Mouse (Mus musculus): ENCODE measurements around the gene Baz2b.

Gene Baz2b

GRCm38 (mm10) chr2:60132269-60133042, 77.2 kb downstream of the Baz2b start:
- DNase-seq (ENCODE audit: low read depth, low spot score): no peak

GRCm38 (mm10) chr2:60128631-60129030, 81.0 kb downstream of the Baz2b start:
- DNase-seq (ENCODE audit: low read depth, low spot score): no peak

- DNase-seq (ENCODE audit: low read depth, low spot score): no peak
These were observed 82.8 kb downstream of the Baz2b start for GRCm38 (mm10) chr2:60126831-60127230.

- no peak for DNase-seq (ENCODE audit: low read depth, low spot score)
These were observed 83.3 kb downstream of the Baz2b start for GRCm38 (mm10) chr2:60126292-60126691.

GRCm38 (mm10) chr2:60125049-60126004, 84.3 kb downstream of the Baz2b start:
- DNase-seq (ENCODE audit: low read depth, low spot score): peak; percentile 72

- DNase-seq (ENCODE audit: low read depth, low spot score): peak; percentile 62
These were observed 85.0 kb downstream of the Baz2b start for GRCm38 (mm10) chr2:60124648-60125048.

- no peak for DNase-seq (ENCODE audit: low read depth, low spot score)
These were observed 85.6 kb downstream of the Baz2b start for GRCm38 (mm10) chr2:60123911-60124647.

- DNase-seq (ENCODE audit: low read depth, low spot score): no peak
These were observed 86.4 kb downstream of the Baz2b start for GRCm38 (mm10) chr2:60123061-60123874.

- DNase-seq (ENCODE audit: low read depth, low spot score): no peak
These were observed 87.5 kb downstream of the Baz2b start for GRCm38 (mm10) chr2:60122188-60122587.

- no peak for DNase-seq (ENCODE audit: low read depth, low spot score)
These were observed 89.0 kb downstream of the Baz2b start for GRCm38 (mm10) chr2:60120681-60121080.

- DNase-seq (ENCODE audit: low read depth, low spot score): no peak
These were observed 90.7 kb downstream of the Baz2b start for GRCm38 (mm10) chr2:60118684-60119558.

- no peak for DNase-seq (ENCODE audit: low read depth, low spot score)
These were observed 91.8 kb downstream of the Baz2b start for GRCm38 (mm10) chr2:60117867-60118266.

- DNase-seq (ENCODE audit: low read depth, low spot score): no peak
These were observed 93.6 kb downstream of the Baz2b start for GRCm38 (mm10) chr2:60115891-60116554.

GRCm38 (mm10) chr2:60114901-60115300, 94.7 kb downstream of the Baz2b start:
- no peak for DNase-seq (ENCODE audit: low read depth, low spot score)

GRCm38 (mm10) chr2:60113661-60114560, 95.7 kb downstream of the Baz2b start:
- no peak for DNase-seq (ENCODE audit: low read depth, low spot score)

GRCm38 (mm10) chr2:60112116-60112515, 97.5 kb downstream of the Baz2b start:
- no peak for DNase-seq (ENCODE audit: low read depth, low spot score)

- no peak for DNase-seq (ENCODE audit: low read depth, low spot score)
These were observed 100.6 kb downstream of the Baz2b start for GRCm38 (mm10) chr2:60109001-60109400.

GRCm38 (mm10) chr2:60096625-60097024, 113.0 kb downstream of the Baz2b start:
- no peak for DNase-seq (ENCODE audit: low read depth, low spot score)

Data from CD4-positive, CD25-positive, alpha-beta regulatory T cell, adult 2 months (primary cell).